Mouse (Mus musculus) duodenum, adult 2 months (tissue): ENCODE results near the gene Wbp1l. TPM values are rescaled to one million over a fixed set of nuclear protein-coding genes. Genes with fewer than 3 reads are reported as not detected.

ENCODE experiments used
- polyA plus RNA-seq: library from polyadenylated mRNA; depleted of rRNA; stranded (reverse); fragments of >200 nt; gene quantifications from 2 replicates; pipeline ENCODE4 v1.2.3, GENCODE M21; 2012; ENCODE audit warnings: low replicate concordance; rRNA removed

Gene Wbp1l
- polyA plus RNA-seq, result 33.4 and 36.2 TPM in 2 replicates

GRCm38 (mm10) chr19:46598720-46599252, at the start of gene Wbp1l:
TSS of gene Wbp1l (plus strand) at chr19:46599084.

DNA sequence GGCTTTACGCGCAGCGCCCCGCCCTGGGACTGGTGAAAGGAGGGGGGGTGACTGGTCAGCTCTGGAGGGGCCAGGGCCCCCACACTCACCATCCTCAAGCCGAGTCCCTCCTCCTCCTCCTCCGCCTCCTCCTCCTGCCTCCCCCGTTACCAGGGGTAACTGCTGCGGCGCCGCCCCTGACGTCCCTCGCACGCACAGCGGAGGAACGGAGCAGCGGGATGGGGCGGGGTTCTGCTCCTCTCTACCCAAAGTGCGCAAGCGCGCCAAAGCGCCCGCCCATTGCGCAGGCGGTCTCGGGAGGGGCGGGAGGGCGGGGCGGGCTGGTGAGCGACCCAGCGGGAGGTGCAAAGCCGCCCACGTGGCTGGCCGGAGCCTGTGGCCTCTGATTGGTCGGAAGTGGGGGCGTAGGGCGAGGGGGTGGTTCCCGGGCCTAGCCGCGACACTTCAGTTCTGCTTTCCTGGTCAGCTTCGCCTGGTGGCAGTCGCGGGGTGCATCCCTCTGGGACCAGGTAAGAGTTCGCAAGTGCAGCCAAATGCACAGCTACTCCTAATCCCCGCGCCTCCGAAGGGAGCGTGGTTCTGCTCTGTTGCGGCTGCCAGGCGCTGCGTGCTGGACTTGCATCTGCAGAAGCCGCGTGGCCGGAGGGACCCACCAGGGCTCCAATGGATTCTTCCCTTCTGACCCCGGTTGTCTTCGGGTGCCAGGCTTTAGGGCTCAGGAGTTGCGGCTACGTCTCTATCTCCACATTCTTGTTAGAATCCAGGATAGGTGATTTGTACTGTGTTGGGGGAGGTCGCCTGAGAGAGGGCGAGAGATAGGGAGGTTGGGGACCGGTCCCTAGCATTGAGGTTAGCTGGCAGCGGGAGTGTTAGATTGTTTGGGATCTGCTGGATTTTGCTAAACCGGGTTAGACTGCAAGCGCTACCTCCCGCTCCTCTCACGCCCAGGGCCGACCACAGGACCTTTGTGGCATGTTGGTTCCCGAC, 25.6 kb upstream of the Wbp1l start, which contains the start of the genes Arl3 and Sfxn2:
Gene Arl3, minus strand, starts transcription at position 248 of the 987 bp plus-strand sequence.
Gene Sfxn2, plus strand, starts transcription at position 415 of the 987 bp plus-strand sequence.

GRCm38 (mm10) chr19:46672766-46673418, 74.0 kb downstream of the Wbp1l start, which contains the start of gene Cyp17a1:
TSS of gene Cyp17a1 (minus strand) at chr19:46673172.

GRCm38 (mm10) chr19:46689460-46690372, 90.8 kb downstream of the Wbp1l start, which contains the start of gene Borcs7:
TSS of gene Borcs7 (plus strand) at chr19:46689906.

Other genes starting within 250 kb of the Wbp1l start
- 3.1 and 6.2 TPM in 2 replicates for gene 2310034G01Rik, start 248.8 kb upstream of the Wbp1l start, polyA plus RNA-seq
- gene Actr1a, start 203.3 kb upstream of the Wbp1l start, polyA plus RNA-seq, result 66.3 and 87.0 TPM in 2 replicates
- 7.5 and 9.2 TPM in 2 replicates for gene Sufu, start 202.2 kb upstream of the Wbp1l start, polyA plus RNA-seq
- 31.9 and 48.8 TPM in 2 replicates for gene Trim8, start 97.4 kb upstream of the Wbp1l start, polyA plus RNA-seq
- 2.1 TPM in 2 replicates for gene Arl3, start 25.9 kb upstream of the Wbp1l start, polyA plus RNA-seq
- gene Sfxn2, start 25.7 kb upstream of the Wbp1l start, polyA plus RNA-seq, result 0.70 and 1.9 TPM in 2 replicates
- 0.05 and 0.44 TPM in 2 replicates for gene Cyp17a1, start 74.1 kb downstream of the Wbp1l start, polyA plus RNA-seq
- 1.2 and 1.8 TPM in 2 replicates for gene Borcs7, start 90.8 kb downstream of the Wbp1l start, polyA plus RNA-seq
- 9.6 and 10.5 TPM in 2 replicates for gene As3mt, start 108.4 kb downstream of the Wbp1l start, polyA plus RNA-seq
- 15.2 and 19.3 TPM in 2 replicates for gene Cnnm2, start 162.5 kb downstream of the Wbp1l start, polyA plus RNA-seq